Mouse (Mus musculus) adrenal gland, postnatal 36 days (tissue): ENCODE measurements around the gene Ube2l6. TPM values are rescaled to one million over a fixed set of nuclear protein-coding genes. Genes with fewer than 3 reads are reported as not detected.

Experiments
- DNase-seq, 2 experiments: peaks; one replicate each; pipeline ENCODE4 v3.0.0; 2021; ENCODE audit warnings: mixed read lengths in 1 of 2
- total RNA-seq, 2 experiments: library from RNA; stranded (reverse); gene quantifications; 2 replicates each; pipeline ENCODE4 v1.2.3; 2021

The Ube2l6 gene
- total RNA-seq, 2 experiments from 2014 or later, result 17.1 to 23.1 TPM

DNA sequence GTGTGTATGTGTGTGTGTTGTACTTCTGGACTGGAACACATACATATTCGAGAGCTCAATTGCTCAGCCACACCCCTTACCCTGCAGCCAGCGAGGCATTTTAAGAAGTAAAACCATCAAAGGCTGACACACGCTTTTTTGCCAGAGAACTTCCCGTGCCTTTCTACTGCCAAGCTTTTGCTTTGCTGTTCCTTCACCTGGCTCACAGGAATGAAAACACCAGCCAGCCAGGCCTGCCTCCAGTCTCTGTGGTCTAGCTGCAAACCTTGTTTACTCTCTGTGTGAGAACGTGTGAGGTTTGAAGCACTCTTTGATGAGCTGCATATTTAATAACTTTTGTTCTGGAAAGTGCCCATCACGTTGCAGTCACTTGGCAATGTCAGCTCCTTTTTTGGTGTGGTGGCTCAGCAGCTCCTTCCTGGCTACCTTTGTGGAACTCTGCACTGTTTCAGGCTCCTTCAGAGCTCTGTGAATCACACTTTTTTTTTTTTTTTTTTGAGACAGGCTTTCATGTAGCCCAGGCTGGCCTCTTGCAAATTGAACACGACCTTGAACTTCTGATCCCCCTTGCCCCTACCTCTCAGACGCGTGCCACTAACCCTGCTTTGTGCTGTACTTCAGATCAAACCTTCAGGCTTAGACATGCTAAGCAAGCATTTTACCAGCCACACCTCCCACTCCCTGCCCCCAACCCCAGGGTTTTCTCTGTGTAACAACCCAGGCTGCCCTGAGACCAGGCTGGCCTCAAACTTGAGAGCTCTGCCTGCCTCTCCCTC lies 39.4 kb downstream of the Ube2l6 start:
- DNase-seq, result no peak

DNA sequence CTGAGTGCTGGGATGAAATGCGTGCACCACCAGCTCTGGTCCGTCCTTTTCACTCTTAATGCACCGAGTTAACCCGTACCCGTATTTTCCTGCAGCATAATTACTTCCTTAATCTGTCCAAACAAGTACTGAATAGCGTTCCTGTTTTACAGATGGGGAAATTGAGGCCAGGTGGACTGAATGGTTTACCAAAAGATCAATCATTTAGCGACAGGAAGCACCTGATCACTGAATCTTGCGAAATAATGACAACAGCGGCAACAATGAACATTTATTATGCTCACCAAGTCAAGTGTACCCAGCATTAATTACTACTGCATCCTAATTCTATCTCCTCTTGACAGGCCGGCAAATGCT lies 39.9 kb downstream of the Ube2l6 start, which contains the start of gene Slc43a1:
Gene Slc43a1, plus strand, starts transcription at position 258 of the 357 bp plus-strand sequence.
- no peak for DNase-seq

DNA sequence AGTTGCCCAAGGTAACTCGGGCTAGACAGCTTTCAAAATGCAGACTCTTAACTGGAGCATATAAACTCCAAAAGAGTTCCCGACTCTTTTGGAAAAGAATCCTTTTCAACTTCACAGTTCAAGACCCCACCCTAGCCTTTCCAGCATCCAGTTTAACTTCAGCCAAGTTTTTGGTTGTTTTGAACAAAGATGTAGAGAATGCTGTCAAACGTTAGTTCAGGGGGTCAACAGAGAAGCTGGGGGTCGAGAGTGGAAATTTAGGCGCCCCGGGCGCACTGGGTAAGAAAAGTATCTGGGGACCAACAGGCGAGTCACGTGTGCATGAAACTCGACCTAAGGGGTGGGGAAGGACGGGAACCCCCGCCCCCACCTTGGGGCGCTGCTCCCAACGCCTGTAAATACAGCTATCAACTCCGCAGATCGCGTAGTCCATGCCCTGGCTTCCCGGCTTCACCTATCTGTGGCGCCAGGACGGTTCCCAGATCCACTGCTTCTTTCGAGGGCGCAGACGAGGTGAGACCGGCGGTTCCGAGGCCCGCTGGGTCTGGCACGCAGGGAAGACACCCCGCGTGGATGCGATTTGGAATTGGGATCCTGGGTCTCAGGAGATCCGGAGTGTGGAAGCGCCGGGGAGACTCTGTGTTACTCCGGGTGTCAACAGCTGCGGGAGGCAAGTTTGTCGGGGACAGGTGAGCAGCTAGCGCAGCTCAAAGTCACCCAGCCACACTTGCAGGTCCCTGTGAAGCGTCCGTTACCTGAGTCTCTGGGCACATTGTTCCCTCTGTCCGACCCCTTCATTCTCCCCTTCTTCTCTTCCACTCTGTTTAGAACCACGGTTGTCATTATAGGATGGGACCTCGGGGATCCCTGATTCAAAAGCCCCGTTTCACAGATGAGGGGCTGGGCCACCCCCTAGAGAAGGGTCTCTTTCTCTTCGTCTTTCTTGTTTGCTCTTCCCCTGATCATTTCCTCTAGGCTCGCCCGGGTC lies 40.7 kb downstream of the Ube2l6 start:
- peak in 1 of 2 experiments; percentile 30 for DNase-seq

DNA sequence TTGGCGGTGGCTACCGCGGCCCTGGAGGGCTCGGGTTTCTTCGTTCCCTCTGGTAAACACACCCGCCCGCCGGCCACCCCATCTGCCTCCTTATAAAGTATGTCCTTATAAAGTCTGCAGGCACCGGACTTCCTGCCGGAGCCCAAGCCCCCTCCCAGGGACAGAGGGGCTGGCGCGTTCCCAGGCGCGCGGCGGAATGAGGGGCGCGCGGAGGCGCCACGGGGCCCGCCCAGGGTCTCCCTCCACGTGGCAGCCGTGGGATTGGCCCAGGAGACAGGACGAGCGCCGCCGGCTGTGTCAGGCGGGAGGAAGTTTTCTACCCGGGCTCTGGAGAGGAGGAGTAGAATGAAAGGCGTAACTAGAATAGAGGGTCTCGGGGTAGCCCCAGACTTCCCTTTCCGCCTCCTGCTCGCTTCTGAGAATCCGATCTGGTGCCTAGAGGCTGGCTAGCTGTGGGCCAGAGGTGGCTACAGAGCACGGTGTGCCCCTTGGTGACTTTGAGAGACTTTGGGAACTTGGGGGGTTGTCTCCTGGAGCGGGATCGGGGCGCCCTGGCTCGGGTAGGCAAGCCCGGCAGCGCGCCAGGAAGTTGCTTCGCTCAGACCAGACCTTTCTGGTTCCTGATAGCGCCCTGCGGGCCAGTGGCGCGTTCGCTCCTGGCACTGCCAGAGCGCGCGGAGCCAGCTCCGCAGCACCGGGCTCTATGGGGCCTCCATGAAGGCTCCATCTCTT lies 41.6 kb downstream of the Ube2l6 start:
- DNase-seq, result peak; percentile 65 to 76

DNA sequence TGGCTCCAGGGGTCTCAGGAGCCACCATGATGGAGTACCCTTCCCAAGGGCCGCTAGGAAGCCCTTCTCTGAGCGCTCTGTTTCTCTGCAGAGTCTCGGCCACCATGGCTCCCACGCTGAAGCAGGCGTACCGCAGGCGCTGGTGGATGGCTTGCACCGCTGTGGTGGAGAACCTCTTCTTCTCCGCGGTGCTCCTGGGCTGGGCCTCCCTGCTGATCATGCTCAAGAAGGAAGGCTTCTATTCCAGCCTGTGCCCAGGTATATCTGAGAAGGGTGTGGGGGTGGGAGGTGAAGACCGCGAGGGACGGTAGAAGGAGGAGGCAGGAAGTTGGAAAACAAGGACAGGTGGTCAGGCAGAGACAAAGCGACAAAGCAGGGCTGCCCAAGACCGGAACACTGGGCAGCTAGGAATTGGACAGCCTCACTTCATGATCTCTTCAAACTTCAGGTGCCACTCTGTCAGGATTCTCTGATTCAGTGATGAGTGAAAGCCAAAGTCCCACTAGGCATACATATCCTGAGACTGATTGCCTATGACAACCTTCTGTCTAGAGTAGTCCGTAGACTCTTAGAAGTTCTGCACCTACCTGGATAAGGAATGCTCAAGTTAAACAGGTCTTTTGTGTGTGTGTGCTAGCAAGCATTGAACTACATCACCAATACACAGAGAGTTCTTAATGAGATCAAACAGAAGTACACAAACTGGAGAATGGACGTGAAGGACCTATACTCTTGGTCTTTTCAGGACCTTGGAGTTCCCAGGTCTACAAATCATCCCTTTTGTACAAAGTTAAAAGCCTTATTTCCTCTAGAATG lies 42.3 kb downstream of the Ube2l6 start:
- DNase-seq, result no peak

- no peak for DNase-seq
Measured at GRCm38 (mm10) chr2:84841905-84842304, 43.3 kb downstream of the Ube2l6 start.

DNA sequence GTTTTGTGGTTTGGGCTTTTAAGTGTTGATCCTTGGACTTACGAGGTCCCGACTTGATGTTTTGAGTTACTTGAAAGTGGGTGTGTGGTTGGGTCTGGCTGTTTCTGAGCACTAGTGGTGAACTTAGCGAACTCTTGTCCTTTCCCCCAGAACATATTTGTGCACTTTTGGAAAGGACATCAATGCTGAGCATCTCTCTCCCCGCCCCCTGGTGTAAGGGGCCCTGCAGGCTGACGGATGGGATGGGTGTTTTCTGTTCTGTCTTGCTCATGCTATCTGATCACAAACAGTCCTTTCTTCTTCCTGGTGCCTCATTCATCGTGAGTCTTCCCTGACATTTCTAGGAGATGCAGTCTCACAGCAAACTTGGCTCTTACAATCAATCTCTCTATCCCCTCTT lies 45.0 kb downstream of the Ube2l6 start:
- DNase-seq, result no peak

GRCm38 (mm10) chr2:84845226-84845625 lies 46.6 kb downstream of the Ube2l6 start:
- DNase-seq, result no peak

- DNase-seq, result no peak
Measured at GRCm38 (mm10) chr2:84850407-84851129, 51.9 kb downstream of the Ube2l6 start.

DNA sequence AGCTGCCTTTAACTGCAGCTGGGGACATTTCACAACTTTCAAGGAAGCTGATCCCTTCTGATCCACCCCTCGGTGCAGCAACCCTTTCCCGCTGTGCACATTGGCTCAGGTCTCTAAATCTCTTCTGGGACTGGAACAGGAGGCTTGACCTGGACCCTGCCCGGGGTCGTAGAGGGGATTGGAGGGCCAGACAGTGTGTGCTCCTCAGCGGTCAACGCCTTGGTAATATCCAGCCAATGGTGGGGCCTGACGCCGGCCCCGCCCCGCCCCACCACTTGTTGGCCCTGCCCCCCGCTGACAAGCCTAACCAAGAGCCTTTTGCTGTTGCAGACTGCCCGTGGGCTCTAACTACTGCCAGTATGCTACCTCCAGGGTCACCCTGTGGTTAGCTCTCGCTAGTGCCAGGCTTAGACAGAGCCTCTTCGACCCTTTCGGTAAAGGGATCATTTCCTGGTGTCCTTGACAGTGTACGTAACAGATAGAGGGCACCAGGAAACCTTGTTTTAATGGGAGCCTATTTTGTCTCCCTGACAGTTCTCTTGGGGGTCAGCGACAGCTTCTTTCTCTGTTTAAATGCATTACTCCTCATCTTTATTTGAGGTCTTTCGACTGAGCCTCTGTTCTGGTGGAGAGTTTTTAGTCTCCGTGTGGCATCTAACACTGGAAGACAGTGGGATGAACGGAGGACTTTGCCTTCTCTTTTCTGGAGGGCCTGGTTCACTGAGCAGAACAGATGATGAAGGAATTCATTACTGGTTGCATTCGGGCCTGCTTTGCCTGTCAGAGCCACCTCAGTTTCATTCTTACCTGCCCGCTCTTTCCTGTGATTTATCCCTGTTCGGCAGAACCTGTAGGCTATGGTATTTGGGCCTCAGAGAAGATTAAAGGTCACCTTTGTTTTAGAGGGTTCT lies 52.8 kb downstream of the Ube2l6 start:
- DNase-seq, result peak; percentile 75 to 86

DNA sequence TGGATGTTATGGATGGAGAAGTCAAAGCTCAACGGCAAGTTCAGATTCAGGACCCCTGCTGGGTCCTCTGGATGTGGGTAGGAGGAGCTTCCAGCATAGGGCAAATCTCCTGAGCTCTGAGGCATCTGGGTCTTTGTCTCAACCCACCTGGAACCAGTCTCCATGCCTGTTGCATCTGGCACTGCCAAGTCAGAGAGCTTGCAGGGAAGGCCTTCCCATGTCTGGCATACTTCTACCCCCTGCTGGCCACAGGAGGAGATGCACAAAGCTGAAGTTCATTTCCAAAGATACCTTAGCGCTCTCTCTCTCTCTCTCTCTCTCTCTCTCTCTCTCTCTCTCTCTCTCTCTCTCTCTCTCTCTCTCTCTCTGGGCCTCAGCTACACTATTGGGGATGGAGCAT lies 57.1 kb downstream of the Ube2l6 start:
- DNase-seq, result peak; percentile 59 to 73

- no peak for DNase-seq
Measured at GRCm38 (mm10) chr2:84858551-84858950, 59.9 kb downstream of the Ube2l6 start.

Other genes with a start within 250 kb of the Ube2l6 start
- 100 to 1,000 TPM; 135 to 142 TPM for gene Ctnnd1, start 148.1 kb upstream of the Ube2l6 start, total RNA-seq
- gene Btbd18, start 139.7 kb upstream of the Ube2l6 start, total RNA-seq, result under 1 TPM in 1 of 2 experiments, not detected in 1; 0.10 TPM
- gene Selenoh, start 128.1 kb upstream of the Ube2l6 start, total RNA-seq, result 10 to 100 TPM; 27.2 to 47.4 TPM
- gene Gm28635, start 120.8 kb upstream of the Ube2l6 start, total RNA-seq, result not detected
- 10 to 100 TPM; 25.5 to 26.3 TPM for gene Med19, start 120.4 kb upstream of the Ube2l6 start, total RNA-seq
- gene Tmx2, start 119.7 kb upstream of the Ube2l6 start, total RNA-seq, result 100 to 1,000 TPM; 138 to 157 TPM
- 10 to 100 TPM; 63.3 to 63.9 TPM for gene Zdhhc5, start 83.6 kb upstream of the Ube2l6 start, total RNA-seq
- gene Clp1, start 71.5 kb upstream of the Ube2l6 start, total RNA-seq, result 10 to 100 TPM; 13.5 to 16.4 TPM
- 1 to 10 TPM; 2.8 to 5.0 TPM for gene Ypel4, start 64.8 kb upstream of the Ube2l6 start, total RNA-seq
- 1 to 10 TPM; 1.5 to 2.4 TPM for gene Gm19426, start 55.2 kb upstream of the Ube2l6 start, total RNA-seq
- 10 to 100 TPM; 63.0 to 84.6 TPM for gene Serping1, start 23.4 kb upstream of the Ube2l6 start, total RNA-seq
- gene Smtnl1, start 23.8 kb downstream of the Ube2l6 start, total RNA-seq, result not detected
- gene Timm10, start 28.2 kb downstream of the Ube2l6 start, total RNA-seq, result 10 to 100 TPM; 46.2 to 51.4 TPM
- 1 to 10 TPM; 6.6 to 7.5 TPM for gene Slc43a1, start 40.0 kb downstream of the Ube2l6 start, total RNA-seq
- 1 to 10 TPM in 1 of 2 experiments, under 1 TPM in 1; 0.79 to 2.4 TPM for gene Rtn4rl2, start 87.9 kb downstream of the Ube2l6 start, total RNA-seq
- 10 to 100 TPM; 52.8 to 88.3 TPM for gene Slc43a3, start 137.8 kb downstream of the Ube2l6 start, total RNA-seq
- not detected for gene Prg2, start 181.6 kb downstream of the Ube2l6 start, total RNA-seq
- not detected for gene Prg3, start 189.4 kb downstream of the Ube2l6 start, total RNA-seq
- 100 to 1,000 TPM; 126 to 128 TPM for gene Ssrp1, start 238.4 kb downstream of the Ube2l6 start, total RNA-seq
- gene P2rx3, start 238.6 kb downstream of the Ube2l6 start, total RNA-seq, result 1 to 10 TPM; 1.6 to 2.0 TPM
- 100 to 1,000 TPM in 1 of 2 experiments, 10 to 100 TPM in 1; 94.2 to 103 TPM for gene Tnks1bp1, start 249.2 kb downstream of the Ube2l6 start, total RNA-seq